Mouse (Mus musculus) layer of hippocampus, adult 8-10 months (tissue): Measurements from ENCODE around the gene Hist2h2ab. TPM values are rescaled to one million over a fixed set of nuclear protein-coding genes. Genes with fewer than 3 reads are reported as not detected.

Source experiments
- DNase-seq, 2 experiments: peaks; one replicate each; pipeline ENCODE4 v3.0.0; 2022; ENCODE audit warnings: low spot score in 2 of 2
- microRNA-seq, 2 experiments: library from miRNA; unstranded; fragments of <30 nt; microRNA quantifications; one replicate each; pipeline ENCODE4 v1.2.0; 2022
- total RNA-seq, 4 experiments: library from RNA; stranded (reverse); gene quantifications; 2 replicates each; pipeline ENCODE4 v1.2.4; 2022

Hist2h2ab gene
- total RNA-seq, 4 experiments from 2014 or later: 7.7 to 10.8 (median 8.0) TPM

GRCm38 (mm10) chr3:96255926-96256593, 36.4 kb downstream of the Hist2h2ab start:
- DNase-seq: no peak

GRCm38 (mm10) chr3:96257190-96257589, 37.5 kb downstream of the Hist2h2ab start:
- DNase-seq: no peak

- DNase-seq: no peak
Measured at GRCm38 (mm10) chr3:96260220-96260619, 40.6 kb downstream of the Hist2h2ab start.

- no peak for DNase-seq
Measured at GRCm38 (mm10) chr3:96261623-96262022, 42.0 kb downstream of the Hist2h2ab start.

GRCm38 (mm10) chr3:96262216-96262875, 42.7 kb downstream of the Hist2h2ab start:
- DNase-seq: peak; percentile 81 to 86

GRCm38 (mm10) chr3:96262979-96263550, 43.4 kb downstream of the Hist2h2ab start, which contains the start of gene Hist2h4:
Gene Hist2h4 (minus strand): TSS chr3:96263311.
- DNase-seq: peak; percentile 97 to 99

- DNase-seq: peak in 1 of 2 experiments; percentile 44
Measured at GRCm38 (mm10) chr3:96263558-96264403, 44.1 kb downstream of the Hist2h2ab start.

GRCm38 (mm10) chr3:96264404-96264949, 44.8 kb downstream of the Hist2h2ab start:
- no peak for DNase-seq

- no peak for DNase-seq
Measured at GRCm38 (mm10) chr3:96266132-96266710, 46.6 kb downstream of the Hist2h2ab start.

- DNase-seq: no peak
Measured at GRCm38 (mm10) chr3:96267541-96267940, 47.9 kb downstream of the Hist2h2ab start.

- peak; percentile 79 to 86 for DNase-seq
Measured at GRCm38 (mm10) chr3:96268051-96268775, 48.5 kb downstream of the Hist2h2ab start, which contains the start of gene Hist2h3b. Gene Hist2h3b (plus strand): TSS chr3:96268654.

- DNase-seq: peak in 1 of 2 experiments; percentile 42
Measured at GRCm38 (mm10) chr3:96268776-96269378, 49.2 kb downstream of the Hist2h2ab start.

Small RNA genes within 50 kb of the gene (microRNA-seq; reads per million reads assigned to microRNA genes)
- 0 reads per million in 2 experiments for gene Gm44492
- 0 reads per million in 2 experiments for gene Gm47311
- 0 reads per million in 2 experiments for gene Gm47313

Other genes with a start within 250 kb of the Hist2h2ab start
- 10 to 100 TPM; 42.0 to 70.1 (median 52.4) TPM for gene Plekho1, start 223.9 kb upstream of the Hist2h2ab start, total RNA-seq
- 10 to 100 TPM; 42.9 to 55.4 (median 51.6) TPM for gene Vps45, start 161.4 kb upstream of the Hist2h2ab start, total RNA-seq
- gene Otud7b, start 115.3 kb upstream of the Hist2h2ab start, total RNA-seq: 10 to 100 TPM; 38.1 to 40.1 (median 38.9) TPM
- 1 to 10 TPM; 6.5 to 9.4 (median 7.8) TPM for gene Mtmr11, start 57.9 kb upstream of the Hist2h2ab start, total RNA-seq
- gene Sf3b4, start 47.5 kb upstream of the Hist2h2ab start, total RNA-seq: 10 to 100 TPM; 39.8 to 49.2 (median 45.5) TPM
- gene Sv2a, start 38.7 kb upstream of the Hist2h2ab start, total RNA-seq: 100 to 1,000 TPM; 365 to 380 (median 374) TPM
- gene Bola1, start 156 bp upstream of the Hist2h2ab start, total RNA-seq: 10 to 100 TPM; 13.1 to 20.2 (median 15.3) TPM
- gene Hist2h2ac, start 1.0 kb downstream of the Hist2h2ab start, total RNA-seq: 10 to 100 TPM; 18.7 to 30.3 (median 29.3) TPM
- 1 to 10 TPM; 6.3 to 8.1 (median 7.5) TPM for gene Hist2h2be, start 1.3 kb downstream of the Hist2h2ab start, total RNA-seq
- gene Hist2h3c2, start 19.3 kb downstream of the Hist2h2ab start, total RNA-seq: 1 to 10 TPM; 6.1 to 7.7 (median 6.7) TPM
- gene Hist2h2aa2, start 20.4 kb downstream of the Hist2h2ab start, total RNA-seq: 100 to 1,000 TPM; 165 to 230 (median 195) TPM
- 1 to 10 TPM in 3 of 4 experiments, not detected in 1; 3.4 to 9.9 (median 4.4) TPM for gene Hist2h2aa1, start 25.6 kb downstream of the Hist2h2ab start, total RNA-seq
- gene Hist2h3c1, start 26.8 kb downstream of the Hist2h2ab start, total RNA-seq: not detected
- 10 to 100 TPM; 25.1 to 32.1 (median 27.3) TPM for gene Hist2h4, start 43.4 kb downstream of the Hist2h2ab start, total RNA-seq
- 10 to 100 TPM; 32.1 to 53.8 (median 35.1) TPM for gene Hist2h3b, start 48.8 kb downstream of the Hist2h2ab start, total RNA-seq
- gene Hist2h2bb, start 49.9 kb downstream of the Hist2h2ab start, total RNA-seq: 100 to 1,000 TPM; 106 to 143 (median 138) TPM
- 1 to 10 TPM; 2.5 to 9.1 (median 5.3) TPM for gene Fcgr1, start 74.1 kb downstream of the Hist2h2ab start, total RNA-seq
- not detected for gene BC107364, start 232.4 kb downstream of the Hist2h2ab start, total RNA-seq